Mouse (Mus musculus) heart, embryonic 14.5 days (tissue): ENCODE data around the gene Rgl3. TPM values are rescaled to one million over a fixed set of nuclear protein-coding genes. Genes with fewer than 3 reads are reported as not detected.

ENCODE experiments used
- ATAC-seq: fragments of 200-750 bp; cut with Nextera tagmentation; 2 replicates; pipeline ENCODE4 v1.8.0; 2017; ENCODE audit warnings: low read depth, moderate TSS enrichment; ENCODE audit not compliant: insufficient number of reproducible peaks, insufficient read depth, low FRiP score
- H3K27ac ChIP-seq, 2 experiments: fragments of 200-500 bp in 1 of 2; fragments of 300-500 bp in 1 of 2; sonication (generic) in 1 of 2; replicated peaks in 1 of 2; 2 replicates each; pipeline ENCODE4 v1.5.1; 2012 to 2014; ENCODE audit warnings: low read depth in 2 of 2, low read length in 2 of 2, control low read depth in 1 of 2, mild to moderate bottlenecking in 1 of 2, mixed read lengths in 1 of 2; ENCODE audit not compliant: control insufficient read depth in 1 of 2, insufficient read depth in 1 of 2
- H3K27me3 ChIP-seq: fragments of 300-500 bp; sonication (generic); 2 replicates; pipeline ENCODE4 v1.6.1; 2014; ENCODE audit warnings: mild to moderate bottlenecking, low read length, control low read depth; ENCODE audit not compliant: control insufficient read depth, insufficient read depth
- H3K36me3 ChIP-seq: fragments of 300-500 bp; sonication (generic); 2 replicates; pipeline ENCODE4 v1.6.1; 2014; ENCODE audit warnings: mild to moderate bottlenecking, control low read depth, low read length, mixed read lengths; ENCODE audit not compliant: control insufficient read depth, insufficient read depth
- H3K4me1 ChIP-seq, 2 experiments: fragments of 200-500 bp in 1 of 2; fragments of 300-500 bp in 1 of 2; sonication (generic) in 1 of 2; 2 replicates each; pipeline ENCODE4 v1.6.1; 2012 to 2014; ENCODE audit warnings: low read length in 2 of 2, control low read depth in 1 of 2, mixed read lengths in 1 of 2; ENCODE audit not compliant: control insufficient read depth in 2 of 2, insufficient read depth in 2 of 2
- H3K4me2 ChIP-seq: fragments of 300-500 bp; sonication (generic); 2 replicates; pipeline ENCODE4 v1.6.1; 2014; ENCODE audit warnings: mild to moderate bottlenecking, low read length
- H3K4me3 ChIP-seq, 2 experiments: fragments of 200-500 bp in 1 of 2; fragments of 300-500 bp in 1 of 2; sonication (generic) in 1 of 2; 2 replicates each; pipeline ENCODE4 v1.5.1; 2012 to 2014; ENCODE audit warnings: low read length in 2 of 2, mild to moderate bottlenecking in 2 of 2, control low read depth in 1 of 2, low read depth in 1 of 2, moderate library complexity in 1 of 2; ENCODE audit not compliant: control insufficient read depth in 1 of 2, insufficient read depth in 1 of 2
- H3K9ac ChIP-seq: fragments of 300-500 bp; sonication (generic); 2 replicates; pipeline ENCODE4 v1.6.1; 2014; ENCODE audit warnings: mild to moderate bottlenecking, low read length
- H3K9me3 ChIP-seq: fragments of 300-500 bp; sonication (generic); 2 replicates; pipeline ENCODE4 v1.6.1; 2016; ENCODE audit warnings: low read length, control low read depth; ENCODE audit not compliant: control insufficient read depth
- WGBS: fragments of 180-500 bp; shearing (Covaris S2); extraction: QIAGEN DNeasy Blood & Tissue Kit; methylation state at CpG from one replicate; pipeline ENCODE4 v1.1.7; 2014; 5-methylcytosine and 5-hydroxymethylcytosine counted together
- polyA plus RNA-seq: library from polyadenylated mRNA; unstranded; fragments of >200 nt; fragmentation: Nextera tagmentation; extraction: Ambion mirVana; gene quantifications from 2 replicates; pipeline ENCODE4 v1.2.1, GENCODE M21; 2014

Gene Rgl3
- polyA plus RNA-seq, 1 experiment from 2014 or later = 0.97 TPM

DNA sequence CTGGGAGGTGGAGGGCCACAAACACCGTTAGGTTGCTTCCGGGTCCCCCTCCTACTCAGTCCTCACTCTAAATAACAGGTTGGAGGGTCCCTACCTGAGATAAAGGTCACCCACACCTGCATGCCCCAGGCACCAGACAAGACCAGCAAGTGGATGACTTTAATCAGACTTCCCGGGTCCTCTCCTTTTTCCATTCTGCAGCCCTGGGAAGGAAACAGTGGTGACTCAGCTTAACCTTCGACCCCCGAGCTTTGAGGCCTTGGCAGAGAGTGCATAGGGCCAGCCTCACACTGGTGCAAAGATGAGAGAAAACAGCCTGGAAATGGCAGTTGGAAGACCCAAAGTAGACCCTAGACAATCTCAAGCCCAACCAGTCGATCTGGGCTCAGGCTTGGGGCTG is 63.1 kb downstream of the Rgl3 start:
- 67% methylated on average over 6 of the region's 6 CpGs for WGBS
- no peaks in the 10 kb centered on the region for H3K36me3 ChIP-seq
- no peaks in the 10 kb centered on the region for H3K9me3 ChIP-seq
- ATAC-seq = no peak
- H3K4me1 ChIP-seq = peaks cover 13 to 24% of the 10 kb centered on the region in 2 experiments
- no peak overlapping the region for H3K4me3 ChIP-seq
- H3K4me2 ChIP-seq = peak overlapping the region; percentile 72
- no peaks in the 10 kb centered on the region for H3K27me3 ChIP-seq
- no peak overlapping the region for H3K27ac ChIP-seq
- H3K9ac ChIP-seq = peak overlapping the region; percentile 39; the same call in 1 of the 2 replicates

- Histone ChIP-seq H3K4me2 (no peak overlapping the region), H3K36me3 (no peaks in the 10 kb centered on the region), H3K4me3 (no peak overlapping the region), H3K9ac (no peak overlapping the region), H3K9me3 (no peaks in the 10 kb centered on the region), H3K4me1 (peaks cover 13 to 24% of the 10 kb centered on the region in 2 experiments), H3K27me3 (no peaks in the 10 kb centered on the region), H3K27ac (no peak overlapping the region)
- 100% methylated on average over 1 of the region's 1 CpGs for WGBS
- no peak for ATAC-seq
Measured at GRCm38 (mm10) chr9:21925506-21925905, 63.7 kb downstream of the Rgl3 start.

DNA sequence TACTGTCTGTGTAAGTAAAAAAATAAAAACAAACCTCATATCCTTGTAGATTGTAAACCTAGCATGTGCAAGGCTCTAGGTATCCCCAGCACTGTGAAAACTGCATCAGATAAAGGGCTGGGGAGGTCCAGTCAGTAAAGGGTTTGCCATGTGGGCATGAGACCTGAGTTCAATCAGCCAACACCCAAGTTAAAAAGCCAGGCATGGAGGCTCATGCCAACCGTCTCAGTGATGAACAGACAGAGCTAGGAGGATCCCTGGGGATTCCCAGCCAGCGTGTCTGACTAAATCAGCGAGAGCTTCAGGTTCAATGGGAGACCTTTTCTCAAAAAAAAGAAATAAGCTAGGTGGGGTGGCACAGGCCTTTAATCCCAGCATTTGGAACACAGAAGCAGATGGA is 64.2 kb downstream of the Rgl3 start:
- Histone ChIP-seq H3K36me3 (no peaks in the 10 kb centered on the region), H3K27ac (no peak overlapping the region), H3K4me3 (no peak overlapping the region), H3K4me1 (peaks cover 13 to 24% of the 10 kb centered on the region in 2 experiments), H3K9ac (no peak overlapping the region), H3K4me2 (no peak overlapping the region), H3K27me3 (no peaks in the 10 kb centered on the region), H3K9me3 (no peaks in the 10 kb centered on the region)
- WGBS = 97% methylated on average over 3 of the region's 3 CpGs
- ATAC-seq = no peak

DNA sequence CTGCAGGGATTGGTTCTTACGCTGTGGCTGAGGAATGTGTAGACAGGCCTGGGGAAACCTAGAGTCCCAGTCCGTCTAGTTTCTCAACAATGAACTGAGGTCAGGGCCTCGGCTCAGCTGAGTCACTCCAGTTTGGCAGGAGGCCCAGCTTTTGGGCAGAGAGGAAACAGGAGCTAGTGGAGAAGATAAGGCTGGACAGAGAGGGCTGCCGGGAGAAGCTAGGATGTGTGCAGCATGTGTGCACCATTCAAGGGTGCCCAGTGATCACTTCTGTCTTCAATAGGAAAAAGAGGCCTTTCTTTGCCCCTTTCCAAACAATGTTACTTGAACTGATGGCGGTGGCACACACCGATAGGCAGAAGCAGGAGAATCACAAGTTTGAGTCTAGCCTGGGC is 65.2 kb downstream of the Rgl3 start:
- peak; percentile 83 for ATAC-seq
- peaks cover 13 to 24% of the 10 kb centered on the region in 2 experiments for H3K4me1 ChIP-seq
- peak overlapping the region; percentile 59 to 76 for H3K27ac ChIP-seq
- no peak overlapping the region for H3K4me3 ChIP-seq
- no peaks in the 10 kb centered on the region for H3K27me3 ChIP-seq
- no peaks in the 10 kb centered on the region for H3K9me3 ChIP-seq
- 25% methylated on average over 6 of the region's 6 CpGs for WGBS
- no peak overlapping the region for H3K4me2 ChIP-seq
- no peak overlapping the region for H3K9ac ChIP-seq
- H3K36me3 ChIP-seq = no peaks in the 10 kb centered on the region

- Histone ChIP-seq H3K9me3 (no peaks in the 10 kb centered on the region), H3K36me3 (no peaks in the 10 kb centered on the region), H3K27ac (peak overlapping the region; percentile 59 to 76), H3K9ac (no peak overlapping the region), H3K4me3 (no peak overlapping the region), H3K27me3 (no peaks in the 10 kb centered on the region), H3K4me1 (peaks cover 13 to 24% of the 10 kb centered on the region in 2 experiments), H3K4me2 (no peak overlapping the region)
- no peak for ATAC-seq
- WGBS = 24% methylated on average over 3 of the region's 3 CpGs
Measured at GRCm38 (mm10) chr9:21923490-21924098, 65.7 kb downstream of the Rgl3 start.

DNA sequence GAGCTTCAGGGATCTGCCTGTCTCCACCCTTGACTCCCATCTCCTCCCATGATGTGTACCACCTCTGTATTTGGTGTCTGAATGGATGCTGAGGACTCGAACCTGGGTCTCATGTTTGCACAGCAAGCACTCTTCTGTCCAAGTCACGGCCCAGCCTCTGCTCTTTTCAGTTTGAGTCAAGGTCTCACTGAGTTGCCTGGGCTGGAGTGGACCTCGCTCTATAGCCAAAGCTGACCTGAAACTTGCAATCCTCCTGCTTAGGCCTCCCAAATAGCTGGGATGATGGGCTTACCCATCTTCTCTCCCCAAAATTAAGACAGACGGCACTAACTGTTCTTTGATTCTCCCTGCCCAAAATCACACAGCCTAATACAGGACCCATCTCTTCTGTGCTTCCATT is 66.2 kb downstream of the Rgl3 start:
- no peaks in the 10 kb centered on the region for H3K36me3 ChIP-seq
- no peak for ATAC-seq
- H3K4me2 ChIP-seq = no peak overlapping the region
- no peak overlapping the region for H3K9ac ChIP-seq
- 87% methylated on average over 4 of the region's 4 CpGs for WGBS
- no peak overlapping the region for H3K4me3 ChIP-seq
- H3K4me1 ChIP-seq = peaks cover 13 to 28% of the 10 kb centered on the region in 2 experiments
- peak overlapping the region; percentile 59 to 76; a peak in 2 of 4 replicates for H3K27ac ChIP-seq
- H3K9me3 ChIP-seq = no peaks in the 10 kb centered on the region
- H3K27me3 ChIP-seq = no peaks in the 10 kb centered on the region

Other genes with a start within 250 kb of the Rgl3 start
- 82.9 and 97.9 TPM in 2 replicates for gene Spc24, start 229.1 kb downstream of the Rgl3 start, polyA plus RNA-seq
- 11.1 and 11.6 TPM in 2 replicates for gene Kank2, start 190.7 kb downstream of the Rgl3 start, polyA plus RNA-seq
- 1.4 and 1.6 TPM in 2 replicates for gene Angptl8, start 153.9 kb downstream of the Rgl3 start, polyA plus RNA-seq
- gene Dock6, start 136.8 kb downstream of the Rgl3 start, polyA plus RNA-seq = 42.4 and 44.5 TPM in 2 replicates
- 7.8 and 9.0 TPM in 2 replicates for gene Rab3d, start 71.3 kb downstream of the Rgl3 start, polyA plus RNA-seq
- 2.4 and 3.0 TPM in 2 replicates for gene Ccdc159, start 62.0 kb downstream of the Rgl3 start, polyA plus RNA-seq
- gene Tmem205, start 61.9 kb downstream of the Rgl3 start, polyA plus RNA-seq = 48.1 and 58.8 TPM in 2 replicates
- 2.4 and 4.5 TPM in 2 replicates for gene Plppr2, start 52.4 kb downstream of the Rgl3 start, polyA plus RNA-seq
- gene Swsap1, start 33.7 kb downstream of the Rgl3 start, polyA plus RNA-seq = 8.3 and 9.8 TPM in 2 replicates
- 2.6 and 4.9 TPM in 2 replicates for gene Epor, start 25.9 kb downstream of the Rgl3 start, polyA plus RNA-seq
- gene Ccdc151, start 13.2 kb upstream of the Rgl3 start, polyA plus RNA-seq = 0.23 TPM in 1 of 2 replicates, not detected in the other
- 56.3 and 56.6 TPM in 2 replicates for gene Prkcsh, start 13.4 kb upstream of the Rgl3 start, polyA plus RNA-seq
- gene Elavl3, start 62.6 kb upstream of the Rgl3 start, polyA plus RNA-seq = 0.19 and 0.65 TPM in 2 replicates
- gene Gm49318, start 81.8 kb upstream of the Rgl3 start, polyA plus RNA-seq = not detected in 2 replicates
- gene Zfp653, start 81.9 kb upstream of the Rgl3 start, polyA plus RNA-seq = 6.7 and 7.6 TPM in 2 replicates
- gene Ecsit, start 96.0 kb upstream of the Rgl3 start, polyA plus RNA-seq = 50.5 and 58.1 TPM in 2 replicates
- gene Cnn1, start 109.8 kb upstream of the Rgl3 start, polyA plus RNA-seq = 227 and 239 TPM in 2 replicates
- gene Elof1, start 127.7 kb upstream of the Rgl3 start, polyA plus RNA-seq = 117 and 129 TPM in 2 replicates
- gene Acp5, start 146.3 kb upstream of the Rgl3 start, polyA plus RNA-seq = 3.6 and 4.9 TPM in 2 replicates
- 51.9 and 53.4 TPM in 2 replicates for gene Pigyl, start 167.4 kb upstream of the Rgl3 start, polyA plus RNA-seq
- gene Zfp872, start 198.6 kb upstream of the Rgl3 start, polyA plus RNA-seq = 0.28 and 0.58 TPM in 2 replicates
- gene Zfp809, start 236.3 kb upstream of the Rgl3 start, polyA plus RNA-seq = 23.1 and 25.3 TPM in 2 replicates